Mouse (Mus musculus) CH12.LX (cell line): Measurements from ENCODE around the gene Adgrf2. TPM values are rescaled to one million over a fixed set of nuclear protein-coding genes. Genes with fewer than 3 reads are reported as not detected.

ENCODE experiments used
- polyA plus RNA-seq: library from polyadenylated mRNA; unstranded; fragments of >175 nt; gene quantifications from 2 replicates; pipeline ENCODE4 v1.2.1, GENCODE M21; 2012; ENCODE audit warnings: low read depth; ENCODE audit not compliant: insufficient read length
- total RNA-seq, 2 experiments: library from RNA; depleted of rRNA; stranded (reverse); fragments of 300-350 nt in 1 of 2; fragments of >200 nt in 1 of 2; gene quantifications; 2 replicates each; pipeline ENCODE4 v1.2.3; 2012 to 2014

Gene Adgrf2
- total and polyA plus RNA-seq, 3 experiments, result not detected

Other genes starting within 250 kb of the Adgrf2 start
- gene Opn5, start 130.8 kb downstream of the Adgrf2 start, total RNA-seq (2012; rRNA removed), result not detected in 2 replicates
- not detected in 2 replicates for gene Opn5, start 130.8 kb downstream of the Adgrf2 start, total RNA-seq (2014; rRNA removed)
- not detected in 2 replicates for gene Opn5, start 130.8 kb downstream of the Adgrf2 start, polyA plus RNA-seq
- gene Adgrf4, start 49.9 kb downstream of the Adgrf2 start, total RNA-seq (2012; rRNA removed), result not detected in 2 replicates
- not detected in 2 replicates for gene Adgrf4, start 49.9 kb downstream of the Adgrf2 start, total RNA-seq (2014; rRNA removed)
- not detected in 2 replicates for gene Adgrf4, start 49.9 kb downstream of the Adgrf2 start, polyA plus RNA-seq
- gene Cd2ap, start 134.5 kb upstream of the Adgrf2 start, total RNA-seq (2012; rRNA removed), result 18.8 and 19.9 TPM in 2 replicates
- gene Cd2ap, start 134.5 kb upstream of the Adgrf2 start, total RNA-seq (2014; rRNA removed), result 26.1 and 28.8 TPM in 2 replicates
- 36.3 and 36.8 TPM in 2 replicates for gene Cd2ap, start 134.5 kb upstream of the Adgrf2 start, polyA plus RNA-seq